Mouse (Mus musculus) ES-Bruce4 (cell line): ENCODE data around the gene 4930523C07Rik.

Experiments used
- EP300 ChIP-seq: IDR thresholded peaks from 2 replicates; pipeline ENCODE4 v1.6.1; 2011; ENCODE audit warnings: low read depth, low read length; ENCODE audit not compliant: insufficient read depth
- POLR2A ChIP-seq: IDR thresholded peaks from one replicate; pipeline ENCODE4 v1.8.1; 2011; ENCODE audit warnings: low read length; ENCODE audit not compliant: insufficient read depth

GRCm38 (mm10) chr1:160064547-160065144, 20.5 kb downstream of the 4930523C07Rik start:
- TF ChIP-seq EP300 (no peak), POLR2A (no peak)
